Mouse (Mus musculus): ENCODE results near the gene Sec16b. TPM values are rescaled to one million over a fixed set of nuclear protein-coding genes. Genes with fewer than 3 reads are reported as not detected.

Sec16b gene
- polyA plus RNA-seq, 1 experiment from 2014 or later = 0.34 TPM

- Histone ChIP-seq H3K27me3 (replicated peaks) (no peaks in the 10 kb centered on the region), H3K9ac (no peak overlapping the region), H3K4me2 (no peak overlapping the region), H3K27ac (no peak overlapping the region), H3K4me1 (no peaks in the 10 kb centered on the region), H3K36me3 (replicated peaks) (no peaks in the 10 kb centered on the region), H3K4me3 (no peak overlapping the region), H3K9me3 (no peaks in the 10 kb centered on the region)
- ATAC-seq (replicated peaks) = 0 out of 2 replicates have a peak, but pooled peaks have one; percentile 24
- WGBS = 52% methylated on average over 4 of the region's 4 CpGs
These were observed 11.6 kb downstream of the Sec16b start for GRCm38 (mm10) chr1:157518111-157518523.

GRCm38 (mm10) chr1:157519396-157519795 lies 12.9 kb downstream of the Sec16b start:
- Histone ChIP-seq H3K9ac (no peak overlapping the region), H3K27ac (no peak overlapping the region), H3K4me1 (no peaks in the 10 kb centered on the region), H3K27me3 (replicated peaks) (no peaks in the 10 kb centered on the region), H3K4me3 (no peak overlapping the region), H3K4me2 (no peak overlapping the region), H3K36me3 (replicated peaks) (no peaks in the 10 kb centered on the region), H3K9me3 (no peaks in the 10 kb centered on the region)
- 73% methylated on average over 2 of the region's 2 CpGs for WGBS
- ATAC-seq (replicated peaks) = no peak

- Histone ChIP-seq H3K9ac (no peak overlapping the region), H3K27me3 (replicated peaks) (no peaks in the 10 kb centered on the region), H3K36me3 (replicated peaks) (no peaks in the 10 kb centered on the region), H3K4me3 (no peak overlapping the region), H3K4me2 (no peak overlapping the region), H3K4me1 (no peaks in the 10 kb centered on the region), H3K9me3 (no peaks in the 10 kb centered on the region), H3K27ac (no peak overlapping the region)
- ATAC-seq (replicated peaks) = no peak
- WGBS = 92% methylated on average over 5 of the region's 5 CpGs
These were observed 15.8 kb downstream of the Sec16b start for GRCm38 (mm10) chr1:157522322-157522721.

- Histone ChIP-seq H3K27me3 (replicated peaks) (no peaks in the 10 kb centered on the region), H3K4me1 (no peaks in the 10 kb centered on the region), H3K27ac (no peak overlapping the region), H3K4me3 (no peak overlapping the region), H3K9ac (no peak overlapping the region), H3K9me3 (no peaks in the 10 kb centered on the region), H3K4me2 (no peak overlapping the region), H3K36me3 (replicated peaks) (no peaks in the 10 kb centered on the region)
- no peak for ATAC-seq (replicated peaks)
- WGBS = 87% methylated on average over 7 of the region's 7 CpGs
These were observed 18.2 kb downstream of the Sec16b start for GRCm38 (mm10) chr1:157524775-157525174.

GRCm38 (mm10) chr1:157525692-157526354 lies 19.3 kb downstream of the Sec16b start:
- 88% methylated on average over 16 of the region's 16 CpGs for WGBS
- H3K27me3 ChIP-seq (replicated peaks) = no peaks in the 10 kb centered on the region
- no peaks in the 10 kb centered on the region for H3K9me3 ChIP-seq
- H3K36me3 ChIP-seq (replicated peaks) = no peaks in the 10 kb centered on the region
- no peak overlapping the region for H3K4me2 ChIP-seq
- no peak overlapping the region for H3K27ac ChIP-seq
- H3K4me3 ChIP-seq = no peak overlapping the region
- H3K4me1 ChIP-seq = no peaks in the 10 kb centered on the region
- ATAC-seq (replicated peaks) = no peak
- H3K9ac ChIP-seq = no peak overlapping the region

GRCm38 (mm10) chr1:157526625-157527024 lies 20.1 kb downstream of the Sec16b start:
- H3K36me3 ChIP-seq (replicated peaks) = no peaks in the 10 kb centered on the region

GRCm38 (mm10) chr1:157532826-157533460 lies 26.4 kb downstream of the Sec16b start:
- Histone ChIP-seq H3K36me3 (replicated peaks) (no peaks in the 10 kb centered on the region), H3K27me3 (replicated peaks) (no peaks in the 10 kb centered on the region), H3K9me3 (no peaks in the 10 kb centered on the region), H3K4me2 (no peak overlapping the region), H3K27ac (no peak overlapping the region), H3K4me3 (no peak overlapping the region), H3K4me1 (no peaks in the 10 kb centered on the region), H3K9ac (no peak overlapping the region)
- no peak for ATAC-seq (replicated peaks)
- 59% methylated on average over 8 of the region's 8 CpGs for WGBS

More at GRCm38 (mm10) chr1:157526625-157527024, 20.1 kb downstream of the Sec16b start:
- Histone ChIP-seq H3K4me1 (no peaks in the 10 kb centered on the region), H3K4me3 (no peak overlapping the region), H3K9ac (no peak overlapping the region), H3K4me2 (no peak overlapping the region), H3K9me3 (no peaks in the 10 kb centered on the region), H3K27ac (no peak overlapping the region), H3K27me3 (replicated peaks) (no peaks in the 10 kb centered on the region)
- ATAC-seq (replicated peaks) = no peak
- WGBS = 72% methylated on average over 5 of the region's 5 CpGs

GRCm38 (mm10) chr1:157535571-157535970 lies 29.0 kb downstream of the Sec16b start:
- Histone ChIP-seq H3K9ac (no peak overlapping the region), H3K27ac (no peak overlapping the region), H3K27me3 (replicated peaks) (no peaks in the 10 kb centered on the region), H3K4me3 (no peak overlapping the region), H3K4me2 (no peak overlapping the region), H3K4me1 (no peaks in the 10 kb centered on the region), H3K36me3 (replicated peaks) (no peaks in the 10 kb centered on the region), H3K9me3 (no peaks in the 10 kb centered on the region)
- ATAC-seq (replicated peaks) = no peak
- WGBS = 88% methylated on average over 1 of the region's 1 CpGs

- Histone ChIP-seq H3K36me3 (replicated peaks) (no peaks in the 10 kb centered on the region), H3K4me3 (no peak overlapping the region), H3K27me3 (replicated peaks) (no peaks in the 10 kb centered on the region), H3K27ac (no peak overlapping the region), H3K4me1 (no peaks in the 10 kb centered on the region), H3K9ac (no peak overlapping the region), H3K4me2 (no peak overlapping the region), H3K9me3 (no peaks in the 10 kb centered on the region)
- peak; percentile 48; the same call in 1 of the 2 replicates for ATAC-seq (replicated peaks)
- 11% methylated on average over 6 of the region's 6 CpGs for WGBS
These were observed 29.9 kb downstream of the Sec16b start for GRCm38 (mm10) chr1:157536471-157536870.

GRCm38 (mm10) chr1:157537636-157538035 lies 31.1 kb downstream of the Sec16b start:
- Histone ChIP-seq H3K4me3 (no peak overlapping the region), H3K27ac (no peak overlapping the region), H3K36me3 (replicated peaks) (no peaks in the 10 kb centered on the region), H3K4me1 (no peaks in the 10 kb centered on the region), H3K4me2 (no peak overlapping the region), H3K9me3 (no peaks in the 10 kb centered on the region), H3K27me3 (replicated peaks) (no peaks in the 10 kb centered on the region), H3K9ac (no peak overlapping the region)
- no peak for ATAC-seq (replicated peaks)
- 89% methylated on average over 5 of the region's 5 CpGs for WGBS

GRCm38 (mm10) chr1:157545056-157545455 lies 38.5 kb downstream of the Sec16b start:
- no peaks in the 10 kb centered on the region for H3K36me3 ChIP-seq (replicated peaks)
- ATAC-seq (replicated peaks) = no peak
- no peak overlapping the region for H3K27ac ChIP-seq
- H3K4me3 ChIP-seq = no peak overlapping the region
- no peaks in the 10 kb centered on the region for H3K27me3 ChIP-seq (replicated peaks)
- H3K9me3 ChIP-seq = no peaks in the 10 kb centered on the region
- 93% methylated on average over 8 of the region's 8 CpGs for WGBS
- no peaks in the 10 kb centered on the region for H3K4me1 ChIP-seq
- no peak overlapping the region for H3K9ac ChIP-seq
- H3K4me2 ChIP-seq = no peak overlapping the region

GRCm38 (mm10) chr1:157547658-157548057 lies 41.1 kb downstream of the Sec16b start:
- Histone ChIP-seq H3K4me2 (no peak overlapping the region), H3K36me3 (replicated peaks) (no peaks in the 10 kb centered on the region), H3K27me3 (replicated peaks) (no peaks in the 10 kb centered on the region), H3K4me3 (no peak overlapping the region), H3K4me1 (no peaks in the 10 kb centered on the region), H3K9ac (no peak overlapping the region), H3K9me3 (no peaks in the 10 kb centered on the region), H3K27ac (no peak overlapping the region)
- no peak for ATAC-seq (replicated peaks)
- WGBS = 87% methylated on average over 5 of the region's 5 CpGs

GRCm38 (mm10) chr1:157549721-157550120 lies 43.2 kb downstream of the Sec16b start:
- Histone ChIP-seq H3K4me1 (peaks cover 2% of the 10 kb centered on the region; the same call in 1 of the 2 replicates), H3K9ac (no peak overlapping the region), H3K36me3 (replicated peaks) (no peaks in the 10 kb centered on the region), H3K4me3 (no peak overlapping the region), H3K9me3 (no peaks in the 10 kb centered on the region), H3K27ac (no peak overlapping the region), H3K27me3 (replicated peaks) (peaks cover 6% of the 10 kb centered on the region; the same call in 1 of the 2 replicates), H3K4me2 (no peak overlapping the region)
- 82% methylated on average over 3 of the region's 3 CpGs for WGBS
- ATAC-seq (replicated peaks) = no peak

All from midbrain, embryonic 15.5 days (tissue).